Mouse (Mus musculus) adrenal gland, postnatal 25 days (tissue): ENCODE results near the gene Smc4. TPM values are rescaled to one million over a fixed set of nuclear protein-coding genes. Genes with fewer than 3 reads are reported as not detected.

ENCODE experiments used
- DNase-seq: peaks from one replicate; pipeline ENCODE4 v3.0.0; 2021; ENCODE audit warnings: mixed read lengths
- long read RNA-seq: library from polyadenylated mRNA; stranded (forward); transcript quantifications from one replicate; pipeline ENCODE4 v2.0.0, GENCODE M21; 2021
- total RNA-seq: library from RNA; stranded (reverse); gene quantifications from 2 replicates; pipeline ENCODE4 v1.2.3, GENCODE M21; 2021

The Smc4 gene
- 42.7 and 48.5 TPM in 2 replicates for total RNA-seq
- long read RNA-seq, full-length matches to known transcripts: 1 of 26 reads
- long read RNA-seq, partial matches to known transcripts: 18 of 26 reads
- long read RNA-seq, other reads (novel, unspliced or antisense): 7 of 26 reads

GRCm38 (mm10) chr3:69004437-69005337 lies at the start of gene Smc4, which contains the start of gene Ift80:
Smc4 (plus strand) TSS chr3:69004738.
Ift80 (minus strand) TSS chr3:69004570.
- DNase-seq: peak; percentile 93

- DNase-seq: no peak
These were observed 48.1 kb upstream of the Smc4 start for GRCm38 (mm10) chr3:68956454-68956853.

- no peak for DNase-seq
These were observed 47.1 kb upstream of the Smc4 start for GRCm38 (mm10) chr3:68957413-68957812.

- peak; percentile 5 for DNase-seq
These were observed 39.9 kb upstream of the Smc4 start for GRCm38 (mm10) chr3:68964682-68965081.

- no peak for DNase-seq
These were observed 37.8 kb upstream of the Smc4 start for GRCm38 (mm10) chr3:68966527-68967285.

GRCm38 (mm10) chr3:68967404-68967803 lies 37.1 kb upstream of the Smc4 start:
- DNase-seq: no peak

GRCm38 (mm10) chr3:68969091-68969590 lies 35.4 kb upstream of the Smc4 start:
- DNase-seq: no peak

GRCm38 (mm10) chr3:68973574-68973973 lies 31.0 kb upstream of the Smc4 start:
- no peak for DNase-seq

- no peak for DNase-seq
These were observed 29.7 kb upstream of the Smc4 start for GRCm38 (mm10) chr3:68974639-68975532.

- DNase-seq: no peak
These were observed 28.7 kb upstream of the Smc4 start for GRCm38 (mm10) chr3:68975533-68976490.

GRCm38 (mm10) chr3:68977696-68978095 lies 26.8 kb upstream of the Smc4 start:
- DNase-seq: no peak

- DNase-seq: no peak
These were observed 25.4 kb upstream of the Smc4 start for GRCm38 (mm10) chr3:68979187-68979586.

GRCm38 (mm10) chr3:68980898-68981297 lies 23.6 kb upstream of the Smc4 start:
- no peak for DNase-seq

- DNase-seq: no peak
These were observed 18.0 kb upstream of the Smc4 start for GRCm38 (mm10) chr3:68986550-68986949.

- no peak for DNase-seq
These were observed 1.8 kb upstream of the Smc4 start for GRCm38 (mm10) chr3:69002781-69003180.

- no peak for DNase-seq
These were observed 492 bp upstream of the Smc4 start for GRCm38 (mm10) chr3:69004055-69004436.

- peak; percentile 63 for DNase-seq
These were observed 1.1 kb downstream of the Smc4 start for GRCm38 (mm10) chr3:69005338-69006245.

- DNase-seq: peak; percentile 3
These were observed 1.8 kb downstream of the Smc4 start for GRCm38 (mm10) chr3:69006246-69006760.

GRCm38 (mm10) chr3:69008873-69009272 lies 4.3 kb downstream of the Smc4 start:
- DNase-seq: no peak
